Mouse (Mus musculus): ENCODE data around the gene Tbc1d2.

The Tbc1d2 gene

DNA sequence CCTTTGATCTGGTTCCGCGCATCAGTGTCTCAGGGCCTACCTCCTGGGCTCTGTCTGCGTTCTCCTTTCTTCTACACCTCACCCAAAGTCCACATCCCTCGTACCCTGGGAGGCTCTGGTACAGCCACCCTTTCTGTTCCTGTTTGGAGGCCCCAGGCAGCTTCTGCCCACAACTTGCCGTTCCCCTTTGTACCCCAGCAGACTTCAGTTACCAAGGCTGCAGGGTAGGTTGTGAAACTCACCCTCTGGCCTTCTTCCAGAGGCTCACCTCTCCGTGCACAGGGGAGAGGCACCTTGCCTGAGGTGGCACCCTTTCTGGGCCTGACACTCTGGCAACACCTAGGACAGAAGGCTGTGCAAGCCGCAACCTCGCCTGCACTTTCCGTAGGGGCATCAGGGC, 94.2 kb downstream of the Tbc1d2 start:
- no peak for DNase-seq (ENCODE audit: low spot score in 2 of 2)
